Mouse (Mus musculus) E14TG2a.4 (cell line): ENCODE results near the gene Cnfn.

Experiments used
- CTCF ChIP-seq: conservative IDR thresholded peaks from 2 replicates; pipeline ENCODE4 v1.5.1; 2014; ENCODE audit warnings: low read length
- NANOG ChIP-seq: IDR thresholded peaks from 2 replicates; pipeline ENCODE4 v1.6.1; 2014; ENCODE audit warnings: borderline replicate concordance, low read length, mixed read lengths
- POU5F1 ChIP-seq: IDR thresholded peaks from 2 replicates; pipeline ENCODE4 v1.6.1; 2014; ENCODE audit warnings: low read length, borderline replicate concordance

DNA sequence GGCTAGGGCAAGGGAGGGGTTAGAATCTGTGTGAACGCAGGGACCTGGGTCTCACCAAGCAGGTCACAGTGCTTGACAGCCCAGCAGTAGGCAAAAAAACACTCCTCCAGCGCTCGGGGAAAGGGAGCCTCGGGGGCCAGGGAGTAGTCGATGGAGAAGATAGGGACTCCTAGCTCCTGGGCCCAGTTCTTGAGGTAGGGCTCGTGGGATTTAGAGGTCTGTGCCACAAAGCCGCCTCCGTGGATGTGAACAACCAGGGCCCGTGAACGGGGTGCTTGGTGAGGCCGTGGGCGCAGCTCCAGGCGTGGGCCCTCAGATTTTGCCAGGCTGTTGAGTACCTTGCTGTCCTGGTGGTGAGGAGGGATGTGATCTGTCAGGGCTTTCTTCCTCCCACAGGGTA, 14.8 kb upstream of the Cnfn start:
- TF ChIP-seq POU5F1: no peak
- no peak for TF ChIP-seq CTCF
- no peak for TF ChIP-seq NANOG
